Mouse (Mus musculus) heart, postnatal 10 days (tissue): ENCODE results near the gene Ift81. TPM values are rescaled to one million over a fixed set of nuclear protein-coding genes. Genes with fewer than 3 reads are reported as not detected.

ENCODE experiments used
- DNase-seq, 2 experiments: peaks; one replicate each; pipeline ENCODE4 v3.0.0; 2021
- intact Hi-C: fragments of 180-260 bp; cut with DNase I; formaldehyde crosslinking; loops from one replicate; pipeline ENCODE4 v1.15.1; 2025
- total RNA-seq, 2 experiments: library from RNA; stranded (reverse); gene quantifications; 2 replicates each; pipeline ENCODE4 v1.2.3; 2021

Ift81 gene
- total RNA-seq, 2 experiments from 2014 or later = 51.7 to 53.1 TPM

- intact Hi-C loops = no loop called here
- no peak for DNase-seq
Measured at GRCm38 (mm10) chr5:122635228-122635627, 20.9 kb upstream of the Ift81 start.

GRCm38 (mm10) chr5:122627243-122627642 is 12.9 kb upstream of the Ift81 start:
- intact Hi-C loops = loop anchor here (5.0 kb wide), 2 partner anchors 205 to 225 kb away; partner anchors contain the start of gene Anapc7
- DNase-seq = peak; percentile 94 to 97

- intact Hi-C loops = loop anchor here (2.0 to 5.0 kb wide), 3 partner anchors 79 to 223 kb away; partner anchors contain the start of gene Anapc7
- no peak for DNase-seq
Measured at GRCm38 (mm10) chr5:122625565-122626252, 11.4 kb upstream of the Ift81 start.

- no peak for DNase-seq
- intact Hi-C loops = loop anchor here (2.0 to 5.0 kb wide), 3 partner anchors 78 to 223 kb away; partner anchors contain the start of gene Anapc7
Measured at GRCm38 (mm10) chr5:122624952-122625479, 10.7 kb upstream of the Ift81 start.

- DNase-seq = no peak
- intact Hi-C loops = loop anchor here (2.0 kb wide), 1 partner anchor 77 kb away; no protein-coding TSS in a partner anchor
Measured at GRCm38 (mm10) chr5:122623861-122624260, 9.5 kb upstream of the Ift81 start.

- intact Hi-C loops = no loop called here
- no peak for DNase-seq
Measured at GRCm38 (mm10) chr5:122622526-122622925, 8.2 kb upstream of the Ift81 start.

- peak; percentile 87 to 92 for DNase-seq
- intact Hi-C loops = loop anchor here (1.0 kb wide), 3 partner anchors 100 to 119 kb away; partner anchors contain the start of gene Atp2a2
Measured at GRCm38 (mm10) chr5:122621376-122621886, 7.1 kb upstream of the Ift81 start.

- DNase-seq = no peak
- intact Hi-C loops = no loop called here
Measured at GRCm38 (mm10) chr5:122619686-122620296, 5.5 kb upstream of the Ift81 start.

- intact Hi-C loops = no loop called here
- peak in 1 of 2 experiments; percentile 51 for DNase-seq
Measured at GRCm38 (mm10) chr5:122617718-122618117, 3.4 kb upstream of the Ift81 start.

GRCm38 (mm10) chr5:122611651-122612050 is 2.7 kb downstream of the Ift81 start:
- no peak for DNase-seq
- intact Hi-C loops = no loop called here

- no peak for DNase-seq
- intact Hi-C loops = no loop called here
Measured at GRCm38 (mm10) chr5:122604894-122605293, 9.4 kb downstream of the Ift81 start.

GRCm38 (mm10) chr5:122602233-122602632 is 12.1 kb downstream of the Ift81 start:
- intact Hi-C loops = no loop called here
- DNase-seq = peak; percentile 75

GRCm38 (mm10) chr5:122595470-122595869 is 18.8 kb downstream of the Ift81 start:
- intact Hi-C loops = no loop called here
- no peak for DNase-seq

- intact Hi-C loops = no loop called here
- DNase-seq = no peak
Measured at GRCm38 (mm10) chr5:122589891-122590290, 24.4 kb downstream of the Ift81 start.

- no peak for DNase-seq
Measured at GRCm38 (mm10) chr5:122585546-122585945, 28.8 kb downstream of the Ift81 start.

GRCm38 (mm10) chr5:122584093-122584492 is 30.2 kb downstream of the Ift81 start:
- intact Hi-C loops = no loop called here
- DNase-seq = no peak

More at GRCm38 (mm10) chr5:122585546-122585945, 28.8 kb downstream of the Ift81 start:
- intact Hi-C loops = no loop called here

GRCm38 (mm10) chr5:122576683-122577329 is 37.5 kb downstream of the Ift81 start:
- intact Hi-C loops = no loop called here
- DNase-seq = no peak

- DNase-seq = no peak
- intact Hi-C loops = no loop called here
Measured at GRCm38 (mm10) chr5:122572001-122572400, 42.3 kb downstream of the Ift81 start.

- DNase-seq = peak; percentile 54 to 64
- intact Hi-C loops = no loop called here
Measured at GRCm38 (mm10) chr5:122566626-122567025, 47.7 kb downstream of the Ift81 start.

- intact Hi-C loops = loop anchor here (2.0 kb wide), 1 partner anchor 54 kb away; the partner anchor contains the start of gene Ift81
- DNase-seq = peak; percentile 61 to 64
Measured at GRCm38 (mm10) chr5:122560654-122561053, 53.7 kb downstream of the Ift81 start.

- intact Hi-C loops = no loop called here
- peak in 1 of 2 experiments; percentile 41 for DNase-seq
Measured at GRCm38 (mm10) chr5:122558127-122558526, 56.2 kb downstream of the Ift81 start.
